Mouse (Mus musculus): Measurements from ENCODE around the gene Enpp4. TPM values are rescaled to one million over a fixed set of nuclear protein-coding genes. Genes with fewer than 3 reads are reported as not detected.

The Enpp4 gene
- polyA plus RNA-seq, 1 experiment from 2014 or later = 4.5 TPM

DNA sequence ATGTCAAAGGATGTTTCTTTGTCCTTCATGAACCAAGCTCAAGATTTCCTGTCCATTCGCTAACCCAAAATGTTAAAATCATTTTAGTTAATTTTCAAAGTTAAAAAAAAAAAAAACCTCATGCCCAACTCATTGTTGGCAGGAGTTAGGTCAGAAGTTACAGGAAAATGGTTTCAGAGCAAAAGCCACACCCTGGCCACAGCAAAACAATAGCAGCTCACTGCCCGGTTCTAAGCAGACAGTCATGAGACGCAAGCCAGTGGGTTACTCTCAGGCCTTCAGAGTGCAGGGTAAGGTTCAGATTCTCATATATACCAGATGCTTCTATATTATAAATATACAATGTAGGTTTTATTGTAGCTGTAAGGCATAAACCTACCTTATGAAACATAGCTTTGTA, 2.7 kb upstream of the Enpp4 start:
- DNase-seq (ENCODE audit: low spot score) (no peak), ATAC-seq (replicated peaks; ENCODE audit: low FRiP score) (no peak)
- no peak overlapping the region for H3K27ac ChIP-seq (ENCODE audit: low read depth, low read length)
- H3K9me3 ChIP-seq (ENCODE audit: control insufficient read depth, low read length) = no peaks in the 10 kb centered on the region
- no peak overlapping the region for H3K4me3 ChIP-seq (ENCODE audit: low read depth, low read length)
- no peak overlapping the region for H3K9ac ChIP-seq (ENCODE audit: low read length)
- 78% methylated on average over 3 of the region's 3 CpGs for WGBS
- no peaks in the 10 kb centered on the region for H3K36me3 ChIP-seq (ENCODE audit: control insufficient read depth, insufficient read depth, low read length)
- H3K4me1 ChIP-seq (replicated peaks; ENCODE audit: control insufficient read depth, insufficient read depth, low read length) = 0 out of 2 replicates have a peak, but pooled peaks cover 2% of the 10 kb centered on the region
- no peaks in the 10 kb centered on the region for H3K27me3 ChIP-seq (ENCODE audit: control insufficient read depth, insufficient read depth, low read length)
- no peak overlapping the region for H3K4me2 ChIP-seq (ENCODE audit: low read depth, low read length, severe bottlenecking)

DNA sequence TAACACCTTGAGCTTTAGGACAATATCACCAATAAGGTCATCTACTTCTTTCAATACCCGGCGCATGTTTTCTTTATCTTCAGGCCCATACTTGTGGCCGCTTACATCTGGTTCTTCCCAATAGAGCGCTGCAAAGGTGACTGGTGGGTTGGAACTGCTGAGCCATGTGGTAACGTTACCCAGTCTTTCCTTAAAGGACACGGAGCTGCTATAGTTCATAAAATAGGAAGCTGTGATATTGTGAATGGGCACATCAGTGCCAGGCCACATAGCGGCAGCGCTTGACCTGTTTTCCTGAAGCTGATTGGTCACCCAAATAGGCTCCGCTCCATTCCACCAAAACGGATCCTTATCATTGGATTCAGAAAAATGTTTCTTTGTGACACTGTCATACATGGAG, 3.6 kb downstream of the Enpp4 start:
- no peak overlapping the region for H3K4me3 ChIP-seq (ENCODE audit: low read depth, low read length)
- ATAC-seq (replicated peaks; ENCODE audit: low FRiP score) (no peak), DNase-seq (ENCODE audit: low spot score) (no peak)
- H3K4me2 ChIP-seq (ENCODE audit: low read depth, low read length, severe bottlenecking) = no peak overlapping the region
- no peak overlapping the region for H3K27ac ChIP-seq (ENCODE audit: low read depth, low read length)
- no peaks in the 10 kb centered on the region for H3K36me3 ChIP-seq (ENCODE audit: control insufficient read depth, insufficient read depth, low read length)
- no peaks in the 10 kb centered on the region for H3K9me3 ChIP-seq (ENCODE audit: control insufficient read depth, low read length)
- WGBS = 95% methylated on average over 10 of the region's 10 CpGs
- H3K9ac ChIP-seq (ENCODE audit: low read length) = no peak overlapping the region
- no peaks in the 10 kb centered on the region for H3K27me3 ChIP-seq (ENCODE audit: control insufficient read depth, insufficient read depth, low read length)
- H3K4me1 ChIP-seq (replicated peaks; ENCODE audit: control insufficient read depth, insufficient read depth, low read length) = 0 out of 2 replicates have a peak, but pooled peaks cover 2% of the 10 kb centered on the region

DNA sequence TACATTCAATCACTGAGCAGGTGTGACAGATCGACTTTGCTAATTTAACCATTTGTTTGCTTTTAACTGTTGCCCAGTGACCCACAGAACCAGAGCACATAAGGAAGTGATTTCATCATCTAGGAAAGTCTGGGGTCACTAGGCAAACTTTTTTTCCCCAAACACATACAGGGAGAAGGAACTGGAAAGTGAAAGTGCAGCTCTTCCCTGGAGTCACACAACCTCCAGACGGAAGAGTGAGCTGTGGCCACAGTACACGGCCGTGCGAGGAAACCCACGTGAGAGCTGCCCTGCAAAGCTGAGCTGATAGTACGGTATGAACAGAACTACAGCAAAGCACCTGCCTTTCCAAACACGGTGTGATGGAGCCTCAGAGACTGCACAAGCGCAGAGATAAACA, 4.7 kb downstream of the Enpp4 start:
- H3K36me3 ChIP-seq (ENCODE audit: control insufficient read depth, insufficient read depth, low read length) = no peaks in the 10 kb centered on the region
- 80% methylated on average over 9 of the region's 9 CpGs for WGBS
- DNase-seq (ENCODE audit: low spot score) (no peak), ATAC-seq (replicated peaks; ENCODE audit: low FRiP score) (no peak)
- 0 out of 2 replicates have a peak, but pooled peaks cover 2% of the 10 kb centered on the region for H3K4me1 ChIP-seq (replicated peaks; ENCODE audit: control insufficient read depth, insufficient read depth, low read length)
- no peak overlapping the region for H3K4me2 ChIP-seq (ENCODE audit: low read depth, low read length, severe bottlenecking)
- no peaks in the 10 kb centered on the region for H3K9me3 ChIP-seq (ENCODE audit: control insufficient read depth, low read length)
- H3K27me3 ChIP-seq (ENCODE audit: control insufficient read depth, insufficient read depth, low read length) = no peaks in the 10 kb centered on the region
- H3K27ac ChIP-seq (ENCODE audit: low read depth, low read length) = no peak overlapping the region
- no peak overlapping the region for H3K9ac ChIP-seq (ENCODE audit: low read length)
- H3K4me3 ChIP-seq (ENCODE audit: low read depth, low read length) = no peak overlapping the region

DNA sequence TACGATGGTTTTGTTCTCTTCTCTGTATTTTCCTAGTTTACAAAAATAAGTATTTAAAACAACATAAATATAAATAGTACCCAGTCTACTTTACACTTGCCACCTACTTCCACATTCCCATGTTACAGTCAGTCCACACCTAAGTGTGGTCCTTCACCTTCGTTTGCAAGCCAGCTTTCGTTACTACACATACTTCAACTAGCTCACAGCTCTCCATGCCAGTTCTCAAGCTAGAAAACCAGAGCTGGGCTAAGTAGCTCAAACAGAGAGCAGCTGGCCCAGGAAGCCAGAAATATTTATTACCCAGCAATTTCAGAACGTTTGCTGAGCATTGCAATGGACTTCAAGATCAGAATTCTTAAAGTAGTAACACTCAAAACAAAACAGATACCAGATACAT, 5.1 kb downstream of the Enpp4 start:
- H3K4me1 ChIP-seq (replicated peaks; ENCODE audit: control insufficient read depth, insufficient read depth, low read length) = 0 out of 2 replicates have a peak, but pooled peaks cover 2% of the 10 kb centered on the region
- H3K9ac ChIP-seq (ENCODE audit: low read length) = no peak overlapping the region
- H3K27me3 ChIP-seq (ENCODE audit: control insufficient read depth, insufficient read depth, low read length) = no peaks in the 10 kb centered on the region
- H3K4me2 ChIP-seq (ENCODE audit: low read depth, low read length, severe bottlenecking) = no peak overlapping the region
- WGBS = 79% methylated on average over 4 of the region's 4 CpGs
- no peak overlapping the region for H3K27ac ChIP-seq (ENCODE audit: low read depth, low read length)
- no peak for ATAC-seq (replicated peaks; ENCODE audit: low FRiP score)
- H3K36me3 ChIP-seq (ENCODE audit: control insufficient read depth, insufficient read depth, low read length) = no peaks in the 10 kb centered on the region
- H3K9me3 ChIP-seq (ENCODE audit: control insufficient read depth, low read length) = no peaks in the 10 kb centered on the region
- no peak for DNase-seq (ENCODE audit: low spot score)
- no peak overlapping the region for H3K4me3 ChIP-seq (ENCODE audit: low read depth, low read length)

DNA sequence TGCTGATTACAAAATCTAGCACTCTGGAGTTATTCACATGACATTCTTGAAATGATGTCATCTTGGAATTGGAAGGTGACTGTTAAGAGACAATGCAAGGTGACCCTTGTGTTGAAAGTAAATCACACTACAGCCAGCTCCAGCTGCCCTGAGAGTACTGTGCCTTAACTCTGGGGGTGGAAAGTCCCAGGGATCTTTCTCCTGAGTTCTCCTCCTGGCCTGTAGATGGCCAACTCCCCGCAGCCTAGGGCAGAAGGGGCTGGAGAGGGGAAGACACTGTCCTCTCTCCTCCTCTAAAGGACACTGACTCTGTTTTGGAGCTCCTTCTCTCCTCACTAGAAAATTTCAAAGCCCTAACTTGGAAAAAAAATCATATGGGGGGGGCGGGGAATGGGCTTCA, 14.1 kb downstream of the Enpp4 start:
- 53% methylated on average over 2 of the region's 2 CpGs for WGBS
- Histone ChIP-seq H3K27ac (ENCODE audit: low read depth, low read length) (no peak overlapping the region), H3K4me2 (ENCODE audit: low read depth, low read length, severe bottlenecking) (no peak overlapping the region), H3K4me1 (replicated peaks; ENCODE audit: control insufficient read depth, insufficient read depth, low read length) (no peaks in the 10 kb centered on the region), H3K4me3 (ENCODE audit: low read depth, low read length) (no peak overlapping the region), H3K9ac (ENCODE audit: low read length) (no peak overlapping the region), H3K27me3 (ENCODE audit: control insufficient read depth, insufficient read depth, low read length) (no peaks in the 10 kb centered on the region), H3K9me3 (ENCODE audit: control insufficient read depth, low read length) (no peaks in the 10 kb centered on the region), H3K36me3 (ENCODE audit: control insufficient read depth, insufficient read depth, low read length) (no peaks in the 10 kb centered on the region)
- no peak for ATAC-seq (replicated peaks; ENCODE audit: low FRiP score)
- no peak for DNase-seq (ENCODE audit: low spot score)

DNA sequence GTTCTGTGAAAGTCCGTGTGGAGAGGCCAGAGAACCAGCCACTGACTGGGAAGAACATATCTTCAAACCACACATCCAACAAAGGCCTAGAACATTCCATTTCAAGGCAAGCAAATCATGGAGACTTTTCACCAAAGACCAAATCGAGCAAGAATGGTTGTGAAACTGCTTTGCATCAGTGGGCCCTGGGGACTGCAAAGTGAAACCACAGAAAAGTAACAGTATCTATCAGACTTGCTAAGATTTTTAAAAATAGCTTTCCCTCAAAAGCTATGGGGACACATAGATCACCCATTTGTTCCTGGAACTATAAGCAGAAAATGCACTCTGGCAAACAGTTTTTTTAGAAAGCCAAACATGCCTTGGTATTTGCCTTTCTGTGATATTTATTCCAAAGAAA, 14.7 kb downstream of the Enpp4 start:
- Histone ChIP-seq H3K36me3 (ENCODE audit: control insufficient read depth, insufficient read depth, low read length) (no peaks in the 10 kb centered on the region), H3K27me3 (ENCODE audit: control insufficient read depth, insufficient read depth, low read length) (no peaks in the 10 kb centered on the region), H3K4me2 (ENCODE audit: low read depth, low read length, severe bottlenecking) (no peak overlapping the region), H3K9me3 (ENCODE audit: control insufficient read depth, low read length) (no peaks in the 10 kb centered on the region), H3K4me1 (replicated peaks; ENCODE audit: control insufficient read depth, insufficient read depth, low read length) (no peaks in the 10 kb centered on the region), H3K9ac (ENCODE audit: low read length) (no peak overlapping the region), H3K27ac (ENCODE audit: low read depth, low read length) (no peak overlapping the region), H3K4me3 (ENCODE audit: low read depth, low read length) (no peak overlapping the region)
- DNase-seq (ENCODE audit: low spot score) (no peak), ATAC-seq (replicated peaks; ENCODE audit: low FRiP score) (no peak)
- WGBS = 77% methylated on average over 2 of the region's 2 CpGs

DNA sequence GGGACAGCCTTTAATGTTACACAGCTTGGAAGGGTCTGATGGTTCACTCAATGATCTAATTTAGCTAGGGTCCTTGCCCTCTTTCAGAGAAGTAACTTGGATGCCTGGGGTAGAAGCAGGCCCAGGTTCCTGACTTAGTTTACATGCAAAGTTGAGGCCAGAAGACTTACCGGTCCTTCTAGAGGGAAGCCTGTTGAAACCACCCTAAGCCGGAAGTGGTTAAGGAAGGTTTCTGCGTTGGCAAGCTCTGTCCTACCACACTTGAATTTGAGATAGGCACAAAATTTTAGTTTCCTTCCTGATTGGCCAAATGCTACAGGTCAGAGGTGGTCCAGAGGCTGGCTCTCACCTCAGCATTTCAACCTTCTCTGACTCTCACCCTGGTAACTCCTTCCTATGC, 17.4 kb downstream of the Enpp4 start:
- no peak overlapping the region for H3K4me2 ChIP-seq (ENCODE audit: low read depth, low read length, severe bottlenecking)
- H3K9me3 ChIP-seq (ENCODE audit: control insufficient read depth, low read length) = no peaks in the 10 kb centered on the region
- no peaks in the 10 kb centered on the region for H3K27me3 ChIP-seq (ENCODE audit: control insufficient read depth, insufficient read depth, low read length)
- no peaks in the 10 kb centered on the region for H3K36me3 ChIP-seq (ENCODE audit: control insufficient read depth, insufficient read depth, low read length)
- no peak overlapping the region for H3K9ac ChIP-seq (ENCODE audit: low read length)
- H3K27ac ChIP-seq (ENCODE audit: low read depth, low read length) = no peak overlapping the region
- 93% methylated on average over 3 of the region's 3 CpGs for WGBS
- ATAC-seq (replicated peaks; ENCODE audit: low FRiP score) (no peak), DNase-seq (ENCODE audit: low spot score) (no peak)
- H3K4me1 ChIP-seq (replicated peaks; ENCODE audit: control insufficient read depth, insufficient read depth, low read length) = no peaks in the 10 kb centered on the region
- H3K4me3 ChIP-seq (ENCODE audit: low read depth, low read length) = no peak overlapping the region

DNA sequence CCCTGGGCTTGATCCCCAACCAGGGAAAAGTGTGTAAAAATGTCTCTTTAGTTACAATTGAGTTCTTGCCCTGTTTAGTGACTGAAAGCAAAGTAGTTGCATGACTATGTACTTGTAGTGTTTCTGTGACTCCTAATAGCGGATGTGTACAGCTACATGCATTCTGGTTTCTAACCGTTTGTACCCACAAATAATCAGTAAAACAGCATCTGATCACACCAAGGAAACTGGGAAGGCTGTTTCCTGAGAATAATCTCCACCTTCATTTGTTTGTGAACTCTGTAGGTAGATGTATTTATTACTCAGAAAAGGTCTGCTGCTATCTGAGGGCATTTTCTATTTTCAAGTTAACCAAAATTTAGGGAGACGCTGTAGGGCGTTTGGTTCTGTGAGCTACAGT, 22.5 kb downstream of the Enpp4 start:
- Histone ChIP-seq H3K9me3 (ENCODE audit: control insufficient read depth, low read length) (no peaks in the 10 kb centered on the region), H3K27me3 (ENCODE audit: control insufficient read depth, insufficient read depth, low read length) (no peaks in the 10 kb centered on the region), H3K27ac (ENCODE audit: low read depth, low read length) (no peak overlapping the region), H3K36me3 (ENCODE audit: control insufficient read depth, insufficient read depth, low read length) (no peaks in the 10 kb centered on the region), H3K4me3 (ENCODE audit: low read depth, low read length) (no peak overlapping the region), H3K4me1 (replicated peaks; ENCODE audit: control insufficient read depth, insufficient read depth, low read length) (no peaks in the 10 kb centered on the region), H3K9ac (ENCODE audit: low read length) (no peak overlapping the region), H3K4me2 (ENCODE audit: low read depth, low read length, severe bottlenecking) (no peak overlapping the region)
- WGBS = 84% methylated on average over 4 of the region's 4 CpGs
- no peak for DNase-seq (ENCODE audit: low spot score)
- ATAC-seq (replicated peaks; ENCODE audit: low FRiP score) = no peak

DNA sequence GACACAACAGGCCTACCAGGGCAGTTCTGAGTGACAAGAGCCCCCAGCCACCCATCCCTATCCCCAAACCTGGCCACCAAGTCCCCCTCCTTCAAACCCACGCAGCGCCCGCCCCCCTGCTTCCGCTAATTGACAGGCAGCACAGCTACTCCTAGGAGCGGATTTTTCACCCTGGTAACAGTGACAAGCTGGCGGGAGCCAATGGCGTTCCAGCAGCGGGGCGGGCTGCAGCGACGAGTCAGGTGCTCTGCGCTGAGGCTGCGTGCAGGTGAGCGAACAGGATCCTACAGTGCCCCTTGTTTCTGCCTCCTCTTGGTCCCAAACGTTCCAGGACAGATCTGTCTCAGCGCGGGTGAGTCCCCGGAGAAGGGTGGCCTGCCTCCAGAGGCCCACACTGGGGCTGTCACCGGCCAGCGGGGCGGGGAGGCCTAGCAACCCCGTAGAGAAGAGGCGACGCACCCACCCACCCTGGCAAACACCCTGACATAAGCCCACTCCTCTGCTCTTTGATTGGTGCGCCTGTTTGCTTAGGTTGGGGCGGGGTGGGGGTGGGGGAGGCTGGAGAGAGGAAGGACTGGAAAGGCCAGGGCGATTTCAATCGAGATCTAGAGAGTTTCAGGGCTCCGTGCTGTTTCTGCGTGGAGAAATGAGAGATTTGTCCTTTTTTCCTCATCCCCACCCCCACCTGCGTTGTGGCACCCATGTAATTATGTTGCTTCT, 26.8 kb downstream of the Enpp4 start, which contains the start of gene Enpp5:
Enpp5 (plus strand) TSS at position 183 of the 720 bp plus-strand sequence.
- under 1% methylated on average over 31 of the region's 31 CpGs for WGBS
- no peaks in the 10 kb centered on the region for H3K27me3 ChIP-seq (ENCODE audit: control insufficient read depth, insufficient read depth, low read length)
- H3K4me3 ChIP-seq (ENCODE audit: low read depth, low read length) = peak within 1 kb of the TSS; percentile 60
- peak within 1 kb of the TSS; percentile 72 for H3K9ac ChIP-seq (ENCODE audit: low read length)
- H3K4me1 ChIP-seq (replicated peaks; ENCODE audit: control insufficient read depth, insufficient read depth, low read length) = no peaks in the 10 kb centered on the region
- ATAC-seq (replicated peaks; ENCODE audit: low FRiP score) = peak; percentile 95
- no peaks in the 10 kb centered on the region for H3K9me3 ChIP-seq (ENCODE audit: control insufficient read depth, low read length)
- peak within 1 kb of the TSS; percentile 85 for H3K4me2 ChIP-seq (ENCODE audit: low read depth, low read length, severe bottlenecking)
- DNase-seq (ENCODE audit: low spot score) = peak; percentile 85
- no peaks in the 10 kb centered on the region for H3K36me3 ChIP-seq (ENCODE audit: control insufficient read depth, insufficient read depth, low read length)
- no peak within 1 kb of the TSS for H3K27ac ChIP-seq (ENCODE audit: low read depth, low read length)

All from forebrain, embryonic 11.5 days (tissue).